Mouse (Mus musculus) thymus, adult 2 months (tissue): Measurements from ENCODE around the gene Ttc7. TPM values are rescaled to one million over a fixed set of nuclear protein-coding genes. Genes with fewer than 3 reads are reported as not detected.

ENCODE experiments used
- DNase-seq: peaks from one replicate; pipeline ENCODE4 v3.0.0; 2021
- H3K27ac ChIP-seq: fragments of 200-500 bp; 2 replicates; pipeline ENCODE4 v1.5.1; 2012; ENCODE audit warnings: low read length, control low read depth; ENCODE audit not compliant: control insufficient read depth, insufficient read depth
- H3K27me3 ChIP-seq: fragments of 200-500 bp; 2 replicates; pipeline ENCODE4 v1.6.1; 2012; ENCODE audit warnings: mild to moderate bottlenecking, low read length, moderate library complexity, mixed read lengths; ENCODE audit not compliant: control insufficient read depth, insufficient read depth
- H3K36me3 ChIP-seq: fragments of 200-500 bp; 2 replicates; pipeline ENCODE4 v1.6.1; 2012; ENCODE audit warnings: mild to moderate bottlenecking, low read length, moderate library complexity; ENCODE audit not compliant: control insufficient read depth, insufficient read depth
- H3K4me1 ChIP-seq: fragments of 200-500 bp; replicated peaks from 2 replicates; pipeline ENCODE4 v1.6.1; 2012; ENCODE audit warnings: low read length; ENCODE audit not compliant: control insufficient read depth, insufficient read depth
- H3K4me3 ChIP-seq: fragments of 200-500 bp; 2 replicates; pipeline ENCODE4 v1.5.1; 2012; ENCODE audit warnings: mild to moderate bottlenecking, low read length, control low read depth, moderate library complexity; ENCODE audit not compliant: control insufficient read depth, insufficient read depth
- CTCF ChIP-seq: fragments of 200-500 bp; IDR thresholded peaks from 2 replicates; pipeline ENCODE4 v1.5.1; 2012; ENCODE audit warnings: mild to moderate bottlenecking, control low read depth, low read length, moderate library complexity, borderline replicate concordance; ENCODE audit not compliant: control insufficient read depth, poor library complexity, insufficient read depth; ENCODE audit errors: extremely low read depth
- POLR2A ChIP-seq: fragments of 200-500 bp; IDR thresholded peaks from 2 replicates; pipeline ENCODE4 v1.6.1; 2012; ENCODE audit warnings: mild to moderate bottlenecking, low read length, control low read depth, moderate library complexity; ENCODE audit not compliant: control insufficient read depth, poor library complexity, insufficient read depth; ENCODE audit errors: extremely low read depth
- WGBS: fragments of 180-500 bp; shearing (Covaris S2); methylation state at CpG from one replicate; pipeline ENCODE4 v1.1.7; 2018; 5-methylcytosine and 5-hydroxymethylcytosine counted together
- polyA plus RNA-seq: library from polyadenylated mRNA; depleted of rRNA; stranded (reverse); fragments of >200 nt; gene quantifications from 2 replicates; pipeline ENCODE4 v1.2.3, GENCODE M21; 2012

Ttc7 gene
- polyA plus RNA-seq, 1 experiment, result 93.6 TPM

DNA sequence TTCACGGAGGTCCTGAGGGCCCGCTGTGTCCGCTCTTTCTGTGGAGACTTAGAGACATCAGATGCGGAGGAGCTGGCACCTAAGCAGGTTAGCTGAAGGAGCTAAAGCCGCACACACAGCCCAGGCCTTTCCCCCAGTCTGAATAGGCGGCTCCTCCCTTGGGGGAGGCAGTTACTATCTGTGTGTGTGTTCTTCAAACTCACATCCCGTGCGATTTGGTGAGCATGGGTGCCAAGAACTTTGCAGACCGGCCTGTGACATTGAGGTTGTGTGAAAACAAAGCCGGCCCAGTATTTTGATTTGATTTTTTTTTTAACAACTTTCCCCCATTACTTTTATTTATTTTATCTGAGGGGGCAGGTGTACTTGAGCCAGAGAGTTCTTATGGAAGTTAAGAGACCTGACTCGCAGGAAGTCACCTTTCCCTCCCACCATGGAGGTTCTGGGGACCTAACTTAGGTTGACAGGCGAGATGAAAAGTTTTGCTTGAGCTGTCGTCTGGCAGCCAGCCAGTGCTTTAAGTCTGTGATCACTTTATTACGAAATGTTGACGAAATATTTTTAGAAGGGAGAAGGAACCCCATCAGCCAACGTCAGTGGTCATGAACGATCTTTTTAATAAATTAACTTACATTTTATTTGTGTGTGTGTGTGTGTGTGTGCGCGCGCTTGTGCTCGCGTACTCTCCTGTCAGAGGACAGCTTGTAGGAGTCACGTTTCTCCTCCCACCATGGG lies 3.2 kb downstream of the Ttc7 start:
- DNase-seq, result no peak
- WGBS, result 61% methylated on average over 23 of the region's 23 CpGs
- peaks cover 39% of the 10 kb centered on the region for H3K4me1 ChIP-seq
- TF ChIP-seq CTCF, result no peak
- TF ChIP-seq POLR2A, result no peak
- H3K27ac ChIP-seq, result peak overlapping the region; percentile 68
- 0 out of 2 replicates have a peak, but pooled peaks cover 4% of the 10 kb centered on the region for H3K36me3 ChIP-seq
- H3K4me3 ChIP-seq, result no peak overlapping the region
- H3K27me3 ChIP-seq, result no peaks in the 10 kb centered on the region

DNA sequence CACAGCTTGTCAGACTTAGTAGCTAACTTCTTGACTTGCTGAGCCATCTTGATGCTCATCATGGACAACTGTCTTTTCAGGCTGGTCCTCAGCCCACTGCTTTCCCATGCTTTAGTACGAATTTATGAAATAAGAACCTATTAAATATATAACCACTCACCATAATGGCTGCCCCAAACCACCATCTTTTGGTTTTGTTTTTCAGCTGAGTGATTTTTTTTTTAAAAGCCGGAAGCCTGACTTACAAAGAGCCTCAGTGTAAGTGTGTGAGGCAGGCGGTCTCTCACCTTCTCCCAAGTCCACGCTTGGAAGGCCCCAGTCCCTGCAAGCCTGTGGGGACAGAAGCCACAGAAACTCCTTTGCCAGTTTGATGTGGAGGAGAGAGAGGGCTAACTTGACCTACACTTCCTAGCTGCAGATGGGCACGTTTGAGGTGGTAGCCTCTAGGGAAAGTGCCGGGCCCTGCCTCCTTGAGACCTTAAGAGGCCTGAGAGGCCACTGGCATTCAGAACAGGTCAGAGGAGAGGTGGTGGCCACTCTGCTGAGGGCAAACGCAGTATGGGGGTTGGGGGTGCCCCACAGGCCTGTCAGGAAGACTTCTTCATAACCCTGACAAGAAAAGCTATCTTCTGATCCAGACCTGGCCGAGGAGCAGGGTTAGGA lies 3.9 kb downstream of the Ttc7 start:
- peak; percentile 21 for DNase-seq
- Histone ChIP-seq H3K36me3 (0 out of 2 replicates have a peak, but pooled peaks cover 4% of the 10 kb centered on the region), H3K4me3 (no peak overlapping the region), H3K27ac (peak overlapping the region; percentile 69), H3K4me1 (peaks cover 37% of the 10 kb centered on the region), H3K27me3 (no peaks in the 10 kb centered on the region)
- no peak for TF ChIP-seq POLR2A
- no peak for TF ChIP-seq CTCF
- WGBS, result 34% methylated on average over 8 of the region's 8 CpGs

DNA sequence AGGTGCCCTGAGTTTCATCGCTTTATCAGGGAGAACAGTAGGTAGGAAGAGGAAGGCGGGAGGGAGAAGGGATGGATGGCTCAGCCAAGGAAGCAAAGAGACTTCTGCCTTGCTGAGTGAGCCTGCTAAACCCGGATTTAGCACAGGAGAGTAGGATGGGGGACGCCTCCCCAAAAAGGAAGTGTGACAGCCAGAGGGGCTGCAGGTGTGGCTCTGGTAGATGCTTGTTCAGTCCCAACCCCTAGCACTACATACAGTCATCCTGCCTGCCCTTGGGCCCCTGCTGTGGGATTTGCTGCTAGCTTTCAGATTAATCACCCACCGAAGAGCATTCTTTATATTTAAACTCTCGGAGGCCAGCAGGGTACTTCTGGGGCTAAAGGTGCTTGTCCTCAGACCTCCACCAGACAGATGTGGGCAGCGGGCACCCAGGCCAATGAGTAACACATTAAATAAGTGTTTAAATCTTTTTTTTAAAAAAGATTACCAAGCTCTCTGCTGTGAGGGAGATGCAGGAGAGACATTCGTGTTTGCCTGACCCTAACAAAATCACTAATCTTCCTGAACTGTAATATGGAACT lies 4.6 kb downstream of the Ttc7 start:
- H3K4me3 ChIP-seq, result no peak overlapping the region
- peak; percentile 37 for DNase-seq

DNA sequence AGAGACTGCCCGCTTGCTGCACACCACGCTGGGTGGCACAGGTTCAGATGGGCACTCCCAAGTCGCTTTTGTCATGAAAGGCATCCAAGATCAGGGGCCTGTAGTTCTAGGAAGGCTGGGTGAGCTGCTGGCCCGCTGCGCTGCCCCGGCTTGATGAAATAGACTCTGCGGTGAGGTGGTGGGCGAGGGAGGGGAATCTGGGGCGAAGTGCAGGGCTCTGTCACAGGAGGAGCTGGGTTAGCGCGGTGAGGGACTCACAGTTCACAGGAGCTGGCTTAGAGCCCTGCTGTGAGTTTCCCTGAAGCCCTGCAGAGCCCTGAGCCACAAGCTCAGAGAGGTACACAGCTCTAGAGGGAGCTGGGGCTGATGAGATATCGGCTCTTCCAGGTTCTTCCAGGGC lies 5.4 kb downstream of the Ttc7 start:
- Histone ChIP-seq H3K27me3 (no peaks in the 10 kb centered on the region), H3K4me1 (peaks cover 37% of the 10 kb centered on the region), H3K27ac (no peak overlapping the region), H3K4me3 (no peak overlapping the region), H3K36me3 (peaks cover 11% of the 10 kb centered on the region)
- TF ChIP-seq CTCF (no peak), POLR2A (no peak)
- no peak for DNase-seq
- 94% methylated on average over 12 of the region's 12 CpGs for WGBS

More for the DNA sequence above, 4.6 kb downstream of the Ttc7 start:
- TF ChIP-seq CTCF, result no peak
- TF ChIP-seq POLR2A, result no peak
- Histone ChIP-seq H3K27me3 (no peaks in the 10 kb centered on the region), H3K4me1 (peaks cover 37% of the 10 kb centered on the region), H3K36me3 (peaks cover 4% of the 10 kb centered on the region; the same call in 1 of the 2 replicates), H3K27ac (peak overlapping the region; percentile 69)
- 71% methylated on average over 8 of the region's 8 CpGs for WGBS

DNA sequence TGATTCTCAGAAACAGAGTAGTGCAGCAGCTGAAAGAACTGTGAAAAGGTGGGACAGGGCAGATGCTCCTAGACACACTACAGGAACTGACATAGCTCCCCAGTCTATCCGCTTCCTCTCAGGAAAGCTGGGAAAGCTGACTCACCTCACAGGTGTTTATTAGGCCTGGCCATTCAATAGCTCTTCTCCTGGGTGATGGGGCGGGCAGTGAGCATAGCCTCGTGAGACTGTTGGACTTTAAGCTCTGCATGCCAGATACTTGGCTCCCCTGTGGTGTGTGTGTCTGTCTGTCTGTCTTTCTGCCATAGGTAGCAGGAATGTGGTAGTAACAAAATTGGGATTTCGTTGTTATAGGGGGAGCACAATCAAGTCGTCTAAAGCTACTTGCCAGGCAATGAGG lies 6.7 kb downstream of the Ttc7 start:
- TF ChIP-seq POLR2A (no peak), CTCF (no peak)
- no peak overlapping the region for H3K27ac ChIP-seq
- DNase-seq, result no peak
- WGBS, result 96% methylated on average over 5 of the region's 5 CpGs
- no peaks in the 10 kb centered on the region for H3K27me3 ChIP-seq
- peaks cover 20% of the 10 kb centered on the region for H3K36me3 ChIP-seq
- no peak overlapping the region for H3K4me3 ChIP-seq
- peaks cover 31% of the 10 kb centered on the region for H3K4me1 ChIP-seq

DNA sequence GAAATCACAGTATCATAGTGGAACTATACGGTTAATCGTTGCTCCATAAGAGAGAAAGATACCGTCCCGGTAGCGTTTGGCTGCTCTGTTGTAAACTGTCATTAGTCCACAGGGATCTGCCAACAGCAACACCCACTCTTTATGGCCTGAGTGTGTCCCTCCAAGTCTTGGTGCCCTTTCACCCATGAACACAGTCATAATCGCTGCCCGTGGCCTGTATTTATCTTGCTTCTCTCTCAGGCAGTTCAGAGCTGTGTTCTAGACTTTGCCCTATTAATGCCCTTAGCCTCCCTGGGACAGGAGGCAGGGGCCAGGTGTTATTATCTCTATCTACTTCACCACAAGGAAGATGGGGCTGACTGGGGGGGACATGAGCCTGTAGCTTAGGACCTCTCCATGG lies 8.4 kb downstream of the Ttc7 start:
- Histone ChIP-seq H3K27ac (no peak overlapping the region), H3K36me3 (peaks cover 24% of the 10 kb centered on the region), H3K27me3 (no peaks in the 10 kb centered on the region), H3K4me1 (peaks cover 17% of the 10 kb centered on the region), H3K4me3 (no peak overlapping the region)
- TF ChIP-seq CTCF (no peak), POLR2A (no peak)
- DNase-seq, result no peak
- 97% methylated on average over 7 of the region's 7 CpGs for WGBS
